Mouse (Mus musculus): ENCODE data around the gene Sgms1.
A peak's percentile ranks its signal among the peaks of the same experiment; 100 is the strongest.

GRCm38 (mm10) chr19:32387403-32388190 lies 1.9 kb downstream of the Sgms1 start:
- no peak for TF ChIP-seq MAX (IDR thresholded peaks at IDR 0.05)
- peak; percentile 1 for TF ChIP-seq CTCF (IDR thresholded peaks at IDR 0.05; ENCODE audit: control insufficient read depth, insufficient read depth, insufficient read length)
- TF ChIP-seq USF1 (IDR thresholded peaks at IDR 0.05; ENCODE audit: low read depth): no peak
- TF ChIP-seq CEBPB (IDR thresholded peaks at IDR 0.05; ENCODE audit: low read depth): no peak
- no peak for TF ChIP-seq FOSL1 (IDR thresholded peaks at IDR 0.05; ENCODE audit: insufficient read depth, low read length, poor library complexity, severe bottlenecking)
- no peak for TF ChIP-seq MYOD1 (IDR thresholded peaks at IDR 0.05; ENCODE audit: control insufficient read depth, insufficient read length, low read depth)

Measured in C2C12 (cell line).